13 mouse cellular contexts compared by ENCODE assay signal in genomic region chr2:168480692-168481091, GRCm38 (mm10).
A peak's percentile ranks its signal among the peaks of the same experiment; 100 is the strongest.
DNase-seq lines count a peak whose midpoint lies in the region; ATAC-seq and TF ChIP-seq lines count a peak whose summit lies in the region.
"Had no signal": no experiment of that assay in that cellular context is flagged by ENCODE, and none has a peak within 500 bp of the region (broad histone marks: within the 10 kb centered on the region; RNA-seq: fewer than 3 reads in every experiment).

No protein-coding gene starts in this region.

- no peaks in the 10 kb centered on the region for H3K36me3 ChIP-seq in midbrain, postnatal 0 days (ENCODE audit: insufficient read depth, low read length)
- no peaks in the 10 kb centered on the region for H3K36me3 ChIP-seq in midbrain, embryonic 10.5 days
- H3K36me3 ChIP-seq: limb, embryonic 12.5 days; lung, embryonic 15.5 days; stomach, embryonic 15.5 days had no signal

- peak; percentile 71 for DNase-seq in gastrocnemius, adult 2 months
- DNase-seq in gastrocnemius, postnatal 36 days = no peak
- DNase-seq in midbrain, postnatal 0 days (ENCODE audit: low spot score) = peak; percentile 82
- DNase-seq in midbrain, embryonic 10.5 days (ENCODE audit: low spot score) = no peak
- peak; percentile 61 to 80 for DNase-seq in cerebellum, adult 2 months
- DNase-seq in gastrocnemius, postnatal 14 days = peak; percentile 60
- no peak for DNase-seq in frontal cortex, adult 2 months (ENCODE audit: extremely low spot score in 1 of 2, low spot score in 1 of 2)
- DNase-seq in adrenal gland, adult 2 months = no peak
- DNase-seq: thymus, postnatal 36 days had no signal

- no peak for TF ChIP-seq CTCF in gastrocnemius, adult 2 months (IDR thresholded peaks at IDR 0.05)
- TF ChIP-seq CTCF in midbrain, postnatal 0 days (IDR thresholded peaks at IDR 0.05) = no peak
- TF ChIP-seq CTCF in cerebellum, adult 2 months (IDR thresholded peaks at IDR 0.05; ENCODE audit: borderline replicate concordance, insufficient read depth, low read depth, low read length) = no peak

- no peak overlapping the region for H3K4me3 ChIP-seq in gastrocnemius, adult 2 months
- no peak overlapping the region for H3K4me3 ChIP-seq in midbrain, postnatal 0 days (ENCODE audit: low read depth, low read length)
- H3K4me3 ChIP-seq in midbrain, embryonic 10.5 days = no peak overlapping the region
- no peak overlapping the region for H3K4me3 ChIP-seq in cerebellum, adult 2 months (replicated peaks; ENCODE audit: insufficient read depth, low read depth, low read length)
- H3K4me3 ChIP-seq: limb, embryonic 12.5 days; lung, embryonic 15.5 days; stomach, embryonic 15.5 days had no signal

- no peak for ATAC-seq in midbrain, postnatal 0 days (ENCODE audit: low FRiP score)
- ATAC-seq: intestine, embryonic 16.5 days had no signal

- H3K27ac ChIP-seq in gastrocnemius, adult 2 months = no peak overlapping the region
- no peak overlapping the region for H3K27ac ChIP-seq in midbrain, postnatal 0 days (ENCODE audit: low read depth, low read length)
- no peak overlapping the region for H3K27ac ChIP-seq in midbrain, embryonic 10.5 days (replicated peaks)
- no peak overlapping the region for H3K27ac ChIP-seq in cerebellum, adult 2 months (ENCODE audit: insufficient read depth, low read length)
- H3K27ac ChIP-seq: limb, embryonic 12.5 days; lung, embryonic 15.5 days; stomach, embryonic 15.5 days had no signal

- intact Hi-C loops in gastrocnemius, adult 2 months (cut with DNase I) = no loop called here
- intact Hi-C loops in gastrocnemius, postnatal 36 days (cut with DNase I) = no loop called here
- intact Hi-C loops in gastrocnemius, postnatal 14 days (cut with DNase I; ENCODE audit: low total_unique reads) = no loop called here

- no peak for TF ChIP-seq POLR2A in cerebellum, adult 2 months (IDR thresholded peaks at IDR 0.05; ENCODE audit: borderline replicate concordance, insufficient read depth, low read length)

- WGBS in midbrain, postnatal 0 days = 66% methylated on average over 6 of the region's 6 CpGs
- WGBS in midbrain, embryonic 10.5 days = 88% methylated on average over 6 of the region's 6 CpGs
- WGBS in cerebellum, adult 2 months = 6% methylated on average over 6 of the region's 6 CpGs

- no peak overlapping the region for H3K4me2 ChIP-seq in midbrain, postnatal 0 days (ENCODE audit: low read depth, low read length, poor library complexity, severe bottlenecking)
- H3K4me2 ChIP-seq: limb, embryonic 12.5 days; lung, embryonic 15.5 days; stomach, embryonic 15.5 days had no signal

- no peak overlapping the region for H3K9ac ChIP-seq in midbrain, postnatal 0 days (replicated peaks; ENCODE audit: low read length, poor library complexity, severe bottlenecking)
- H3K9ac ChIP-seq: limb, embryonic 12.5 days; lung, embryonic 15.5 days; stomach, embryonic 15.5 days had no signal

- no peaks in the 10 kb centered on the region for H3K9me3 ChIP-seq in midbrain, postnatal 0 days (ENCODE audit: low read length)
- no peaks in the 10 kb centered on the region for H3K9me3 ChIP-seq in midbrain, embryonic 10.5 days (replicated peaks)
- H3K9me3 ChIP-seq: limb, embryonic 12.5 days; lung, embryonic 15.5 days; stomach, embryonic 15.5 days had no signal

- no peaks in the 10 kb centered on the region for H3K4me1 ChIP-seq in midbrain, postnatal 0 days (ENCODE audit: insufficient read depth, low read length)
- H3K4me1 ChIP-seq in midbrain, embryonic 10.5 days = no peaks in the 10 kb centered on the region
- peaks cover 6% of the 10 kb centered on the region for H3K4me1 ChIP-seq in cerebellum, adult 2 months (ENCODE audit: control insufficient read depth, insufficient read depth, low read length)
- H3K4me1 ChIP-seq: stomach, embryonic 15.5 days had no signal

- no peaks in the 10 kb centered on the region for H3K27me3 ChIP-seq in midbrain, postnatal 0 days (ENCODE audit: insufficient read depth, low read length)
- H3K27me3 ChIP-seq in midbrain, embryonic 10.5 days (ENCODE audit: low read depth, poor library complexity, severe bottlenecking) = no peaks in the 10 kb centered on the region
- H3K27me3 ChIP-seq in cerebellum, adult 2 months (ENCODE audit: control insufficient read depth, insufficient read depth, low read length) = no peaks in the 10 kb centered on the region
- H3K27me3 ChIP-seq: stomach, embryonic 15.5 days had no signal

Comparison
In these comparisons a context has a peak if more than half of its experiments do, and no peak if none do; other contexts are left out.
1. DNase-seq: peak in gastrocnemius, adult 2 months (single experiment), midbrain, postnatal 0 days (single experiment), cerebellum, adult 2 months (2 of 2) and gastrocnemius, postnatal 14 days (single experiment); none in gastrocnemius, postnatal 36 days (0 of 2), midbrain, embryonic 10.5 days (single experiment), frontal cortex, adult 2 months (0 of 2) and adrenal gland, adult 2 months (single experiment).